10 mouse cellular contexts compared by ENCODE assay signal in genomic region chr2:16706227-16706626, GRCm38 (mm10).
DNase-seq lines count a peak whose midpoint lies in the region; ATAC-seq and TF ChIP-seq lines count a peak whose summit lies in the region.
"Had no signal": no experiment of that assay in that cellular context is flagged by ENCODE, and none has a peak within 500 bp of the region (broad histone marks: within the 10 kb centered on the region; RNA-seq: fewer than 3 reads in every experiment).

No protein-coding gene starts in this region.

- no peaks in the 10 kb centered on the region for H3K79me2 ChIP-seq in CH12.LX (replicated peaks; ENCODE audit: control insufficient read depth, extremely low read depth, insufficient read depth, poor library complexity, severe bottlenecking)

- no peak overlapping the region for H3K27ac ChIP-seq in layer of hippocampus, adult 2 months
- H3K27ac ChIP-seq in CH12.LX (ENCODE audit: insufficient read depth, low read depth), result no peak overlapping the region
- H3K27ac ChIP-seq in forebrain, embryonic 16.5 days (ENCODE audit: low read length), result no peak overlapping the region
- H3K27ac ChIP-seq: hindbrain, embryonic 10.5 days; lung, embryonic 15.5 days had no signal

- peak; percentile 11 for DNase-seq in adrenal gland, postnatal 14 days
- DNase-seq in adrenal gland, postnatal 4 days (ENCODE audit: low spot score in 2 of 2), result no peak
- DNase-seq in layer of hippocampus, adult 2 months (ENCODE audit: low spot score in 2 of 2), result no peak
- DNase-seq in layer of hippocampus, postnatal 14 days (ENCODE audit: low spot score in 2 of 2), result no peak
- DNase-seq in CH12.LX (ENCODE audit: extremely low read depth), result peak; percentile 61
- DNase-seq in right cerebral cortex, postnatal 10 days (ENCODE audit: low spot score in 2 of 2), result no peak

- TF ChIP-seq RAD21 in CH12.LX (IDR thresholded peaks at IDR 0.05; ENCODE audit: low read depth, low read length), result peak; percentile 51

- no peaks in the 10 kb centered on the region for H3K27me3 ChIP-seq in CH12.LX (replicated peaks)
- no peaks in the 10 kb centered on the region for H3K27me3 ChIP-seq in forebrain, embryonic 16.5 days (replicated peaks; ENCODE audit: control insufficient read depth, insufficient read depth, low read length)
- H3K27me3 ChIP-seq: lung, embryonic 15.5 days had no signal

- H3K4me2 ChIP-seq in CH12.LX (ENCODE audit: insufficient read depth, low read depth, poor library complexity, severe bottlenecking), result no peak overlapping the region
- no peak overlapping the region for H3K4me2 ChIP-seq in forebrain, embryonic 16.5 days (ENCODE audit: low read length)
- H3K4me2 ChIP-seq: lung, embryonic 15.5 days had no signal

- TF ChIP-seq EP300 in CH12.LX (IDR thresholded peaks at IDR 0.05; ENCODE audit: low read length), result no peak

- TF ChIP-seq POLR2A in CH12.LX (IDR thresholded peaks at IDR 0.05; ENCODE audit: low read depth, low read length), result no peak

- dilution Hi-C loops in CH12.LX (cut with MboI; ENCODE audit: extremely low pct_ligation_motif_present, extremely low pct_unique_long_range_greater_than_20kb, low sequenced_read_pairs), result no loop called here

- H3K9ac ChIP-seq in CH12.LX (ENCODE audit: insufficient read depth, low read depth), result no peak overlapping the region
- H3K9ac ChIP-seq in forebrain, embryonic 16.5 days (replicated peaks; ENCODE audit: low read depth, low read length), result no peak overlapping the region
- H3K9ac ChIP-seq: lung, embryonic 15.5 days had no signal

- no peaks in the 10 kb centered on the region for H3K9me3 ChIP-seq in CH12.LX (replicated peaks; ENCODE audit: low read length)
- H3K9me3 ChIP-seq in forebrain, embryonic 16.5 days (ENCODE audit: control insufficient read depth, low read length), result no peaks in the 10 kb centered on the region
- H3K9me3 ChIP-seq: hindbrain, embryonic 10.5 days; lung, embryonic 15.5 days had no signal

- TF ChIP-seq CTCF in layer of hippocampus, adult 2 months (conservative IDR thresholded peaks at IDR 0.05), result peak; percentile 58
- peak; percentile 20 to 63; a peak in 3 of 4 replicates for TF ChIP-seq CTCF in CH12.LX (conservative IDR thresholded peaks at IDR 0.05 in 1 of 2, IDR thresholded peaks at IDR 0.05 in 1 of 2; ENCODE audit: low read depth in 2 of 2, low read length in 2 of 2)

- peak; percentile 50; the same call in 1 of the 2 replicates for ATAC-seq in granulocyte monocyte progenitor cell, adult 5-6 weeks (replicated peaks; ENCODE audit: poor library complexity, severe bottlenecking)
- no peak for ATAC-seq in forebrain, embryonic 16.5 days

- 87% methylated on average over 2 of the region's 2 CpGs for WGBS in forebrain, embryonic 16.5 days

- no peaks in the 10 kb centered on the region for H3K4me1 ChIP-seq in CH12.LX (ENCODE audit: control insufficient read depth in 1 of 2, insufficient read depth in 2 of 2)
- no peaks in the 10 kb centered on the region for H3K4me1 ChIP-seq in forebrain, embryonic 16.5 days (replicated peaks; ENCODE audit: control insufficient read depth, insufficient read depth, low read length)
- H3K4me1 ChIP-seq: hindbrain, embryonic 10.5 days; lung, embryonic 15.5 days had no signal

- in situ Hi-C loops in CH12.LX (cut with MboI; ENCODE audit: low pct_ligation_motif_present, low pct_unique_long_range_greater_than_20kb, low sequenced_read_pairs), result no loop called here

- no peaks in the 10 kb centered on the region for H3K36me3 ChIP-seq in CH12.LX (replicated peaks in 1 of 2; ENCODE audit: control insufficient read depth in 1 of 2, insufficient read depth in 1 of 2, low read length in 1 of 2)
- H3K36me3 ChIP-seq in forebrain, embryonic 16.5 days (ENCODE audit: control insufficient read depth, insufficient read depth), result no peaks in the 10 kb centered on the region
- H3K36me3 ChIP-seq: hindbrain, embryonic 10.5 days; lung, embryonic 15.5 days had no signal

- H3K4me3 ChIP-seq in layer of hippocampus, adult 2 months, result no peak overlapping the region
- H3K4me3 ChIP-seq in CH12.LX (replicated peaks in 1 of 3; ENCODE audit: low read depth in 2 of 3, low read length in 2 of 3, poor library complexity in 1 of 3), result no peak overlapping the region
- no peak overlapping the region for H3K4me3 ChIP-seq in forebrain, embryonic 16.5 days (replicated peaks; ENCODE audit: low read length)
- H3K4me3 ChIP-seq: hindbrain, embryonic 10.5 days; lung, embryonic 15.5 days had no signal

TF ChIP-seq in CH12.LX, 34 proteins besides CTCF, POLR2A, EP300 and RAD21:
- TF ChIP-seq TBP (conservative IDR thresholded peaks at IDR 0.05; ENCODE audit: low read depth, low read length), result no peak
- TF ChIP-seq SMC3 (IDR thresholded peaks at IDR 0.05; ENCODE audit: low read depth, low read length), result peak; percentile 67
TF ChIP-seq in CH12.LX: peak in this region for 1.

Comparison
In these comparisons a context has a peak if more than half of its experiments do, and no peak if none do; other contexts are left out.
1. DNase-seq: peak in adrenal gland, postnatal 14 days (single experiment) and CH12.LX (single experiment); none in adrenal gland, postnatal 4 days (0 of 2), layer of hippocampus, adult 2 months (0 of 2), layer of hippocampus, postnatal 14 days (0 of 2) and right cerebral cortex, postnatal 10 days (0 of 2).